Mouse (Mus musculus): ENCODE results near the gene Fstl3. TPM values are rescaled to one million over a fixed set of nuclear protein-coding genes. Genes with fewer than 3 reads are reported as not detected.

Fstl3 gene
- 1.2 TPM for polyA plus RNA-seq (2014; fragmentation: Illumina TruSeq; extraction: RNeasy Lipid Tissue Mini Kit (QIAGEN cat#74804))

GRCm38 (mm10) chr10:79777103-79777531, at the start of gene Fstl3:
Gene Fstl3, plus strand, starts transcription at chr10:79777272.

GRCm38 (mm10) chr10:79745898-79746773, 30.9 kb upstream of the Fstl3 start, which contains the start of gene Polrmt:
Gene Polrmt, minus strand, starts transcription at chr10:79746581.

GRCm38 (mm10) chr10:79754856-79755516, 22.1 kb upstream of the Fstl3 start, which contains the start of gene Fgf22:
Gene Fgf22, plus strand, starts transcription at chr10:79755076.

GRCm38 (mm10) chr10:79766508-79767325, 10.4 kb upstream of the Fstl3 start, which contains the start of gene Rnf126:
Gene Rnf126, minus strand, starts transcription at chr10:79766952.

GRCm38 (mm10) chr10:79790861-79791260, 13.8 kb downstream of the Fstl3 start, which contains the start of gene Prss57:
Gene Prss57, minus strand, starts transcription at chr10:79790961.

GRCm38 (mm10) chr10:79793051-79793737, 16.1 kb downstream of the Fstl3 start, which contains the start of gene Palm:
Gene Palm, plus strand, starts transcription at chr10:79793572.

GRCm38 (mm10) chr10:79820782-79821181, 43.7 kb downstream of the Fstl3 start, which contains the start of gene Misp:
Gene Misp, plus strand, starts transcription at chr10:79820989.

Other genes starting within 250 kb of the Fstl3 start
- gene Plpp2, start 243.5 kb upstream of the Fstl3 start, polyA plus RNA-seq (2014; fragmentation: Illumina TruSeq; extraction: RNeasy Lipid Tissue Mini Kit (QIAGEN cat#74804)), result 1.3 TPM
- gene Mier2, start 222.1 kb upstream of the Fstl3 start, polyA plus RNA-seq (2014; fragmentation: Illumina TruSeq; extraction: RNeasy Lipid Tissue Mini Kit (QIAGEN cat#74804)), result not detected
- not detected for gene Theg, start 189.9 kb upstream of the Fstl3 start, polyA plus RNA-seq (2014; fragmentation: Illumina TruSeq; extraction: RNeasy Lipid Tissue Mini Kit (QIAGEN cat#74804))
- not detected for gene C2cd4c, start 163.2 kb upstream of the Fstl3 start, polyA plus RNA-seq (2014; fragmentation: Illumina TruSeq; extraction: RNeasy Lipid Tissue Mini Kit (QIAGEN cat#74804))
- gene Shc2, start 139.4 kb upstream of the Fstl3 start, polyA plus RNA-seq (2014; fragmentation: Illumina TruSeq; extraction: RNeasy Lipid Tissue Mini Kit (QIAGEN cat#74804)), result 1.7 TPM
- not detected for gene Odf3l2, start 131.5 kb upstream of the Fstl3 start, polyA plus RNA-seq (2014; fragmentation: Illumina TruSeq; extraction: RNeasy Lipid Tissue Mini Kit (QIAGEN cat#74804))
- gene Madcam1, start 112.7 kb upstream of the Fstl3 start, polyA plus RNA-seq (2014; fragmentation: Illumina TruSeq; extraction: RNeasy Lipid Tissue Mini Kit (QIAGEN cat#74804)), result not detected
- not detected for gene Tpgs1, start 107.9 kb upstream of the Fstl3 start, polyA plus RNA-seq (2014; fragmentation: Illumina TruSeq; extraction: RNeasy Lipid Tissue Mini Kit (QIAGEN cat#74804))
- not detected for gene Cdc34, start 95.1 kb upstream of the Fstl3 start, polyA plus RNA-seq (2014; fragmentation: Illumina TruSeq; extraction: RNeasy Lipid Tissue Mini Kit (QIAGEN cat#74804))
- not detected for gene Gzmm, start 88.3 kb upstream of the Fstl3 start, polyA plus RNA-seq (2014; fragmentation: Illumina TruSeq; extraction: RNeasy Lipid Tissue Mini Kit (QIAGEN cat#74804))
- 239 TPM for gene Bsg, start 72.8 kb upstream of the Fstl3 start, polyA plus RNA-seq (2014; fragmentation: Illumina TruSeq; extraction: RNeasy Lipid Tissue Mini Kit (QIAGEN cat#74804))
- gene Hcn2, start 60.6 kb upstream of the Fstl3 start, polyA plus RNA-seq (2014; fragmentation: Illumina TruSeq; extraction: RNeasy Lipid Tissue Mini Kit (QIAGEN cat#74804)), result 0.20 TPM
- not detected for gene Polrmt, start 30.7 kb upstream of the Fstl3 start, polyA plus RNA-seq (2014; fragmentation: Illumina TruSeq; extraction: RNeasy Lipid Tissue Mini Kit (QIAGEN cat#74804))
- gene Fgf22, start 22.2 kb upstream of the Fstl3 start, polyA plus RNA-seq (2014; fragmentation: Illumina TruSeq; extraction: RNeasy Lipid Tissue Mini Kit (QIAGEN cat#74804)), result not detected
- gene Rnf126, start 10.3 kb upstream of the Fstl3 start, polyA plus RNA-seq (2014; fragmentation: Illumina TruSeq; extraction: RNeasy Lipid Tissue Mini Kit (QIAGEN cat#74804)), result 0.29 TPM
- gene Prss57, start 13.7 kb downstream of the Fstl3 start, polyA plus RNA-seq (2014; fragmentation: Illumina TruSeq; extraction: RNeasy Lipid Tissue Mini Kit (QIAGEN cat#74804)), result not detected
- gene Palm, start 16.3 kb downstream of the Fstl3 start, polyA plus RNA-seq (2014; fragmentation: Illumina TruSeq; extraction: RNeasy Lipid Tissue Mini Kit (QIAGEN cat#74804)), result 0.77 TPM
- not detected for gene Misp, start 43.7 kb downstream of the Fstl3 start, polyA plus RNA-seq (2014; fragmentation: Illumina TruSeq; extraction: RNeasy Lipid Tissue Mini Kit (QIAGEN cat#74804))
- gene Ptbp1, start 77.2 kb downstream of the Fstl3 start, polyA plus RNA-seq (2014; fragmentation: Illumina TruSeq; extraction: RNeasy Lipid Tissue Mini Kit (QIAGEN cat#74804)), result 114 TPM
- not detected for gene Prtn3, start 97.2 kb downstream of the Fstl3 start, polyA plus RNA-seq (2014; fragmentation: Illumina TruSeq; extraction: RNeasy Lipid Tissue Mini Kit (QIAGEN cat#74804))
- not detected for gene Plppr3, start 97.4 kb downstream of the Fstl3 start, polyA plus RNA-seq (2014; fragmentation: Illumina TruSeq; extraction: RNeasy Lipid Tissue Mini Kit (QIAGEN cat#74804))
- not detected for gene Elane, start 109.0 kb downstream of the Fstl3 start, polyA plus RNA-seq (2014; fragmentation: Illumina TruSeq; extraction: RNeasy Lipid Tissue Mini Kit (QIAGEN cat#74804))
- gene Cfd, start 113.6 kb downstream of the Fstl3 start, polyA plus RNA-seq (2014; fragmentation: Illumina TruSeq; extraction: RNeasy Lipid Tissue Mini Kit (QIAGEN cat#74804)), result 1.5 TPM
- 0.37 TPM for gene Med16, start 131.7 kb downstream of the Fstl3 start, polyA plus RNA-seq (2014; fragmentation: Illumina TruSeq; extraction: RNeasy Lipid Tissue Mini Kit (QIAGEN cat#74804))
- gene Gm26602, start 133.6 kb downstream of the Fstl3 start, polyA plus RNA-seq (2014; fragmentation: Illumina TruSeq; extraction: RNeasy Lipid Tissue Mini Kit (QIAGEN cat#74804)), result not detected
- not detected for gene Kiss1r, start 139.7 kb downstream of the Fstl3 start, polyA plus RNA-seq (2014; fragmentation: Illumina TruSeq; extraction: RNeasy Lipid Tissue Mini Kit (QIAGEN cat#74804))
- 8.0 TPM for gene R3hdm4, start 143.9 kb downstream of the Fstl3 start, polyA plus RNA-seq (2014; fragmentation: Illumina TruSeq; extraction: RNeasy Lipid Tissue Mini Kit (QIAGEN cat#74804))
- gene Arid3a, start 149.8 kb downstream of the Fstl3 start, polyA plus RNA-seq (2014; fragmentation: Illumina TruSeq; extraction: RNeasy Lipid Tissue Mini Kit (QIAGEN cat#74804)), result 3.3 TPM
- gene Wdr18, start 182.9 kb downstream of the Fstl3 start, polyA plus RNA-seq (2014; fragmentation: Illumina TruSeq; extraction: RNeasy Lipid Tissue Mini Kit (QIAGEN cat#74804)), result 1.2 TPM
- not detected for gene Grin3b, start 193.4 kb downstream of the Fstl3 start, polyA plus RNA-seq (2014; fragmentation: Illumina TruSeq; extraction: RNeasy Lipid Tissue Mini Kit (QIAGEN cat#74804))
- not detected for gene Tmem259, start 207.1 kb downstream of the Fstl3 start, polyA plus RNA-seq (2014; fragmentation: Illumina TruSeq; extraction: RNeasy Lipid Tissue Mini Kit (QIAGEN cat#74804))
- gene Cnn2, start 211.3 kb downstream of the Fstl3 start, polyA plus RNA-seq (2014; fragmentation: Illumina TruSeq; extraction: RNeasy Lipid Tissue Mini Kit (QIAGEN cat#74804)), result 10.0 TPM
- 0.14 TPM for gene Abca7, start 219.2 kb downstream of the Fstl3 start, polyA plus RNA-seq (2014; fragmentation: Illumina TruSeq; extraction: RNeasy Lipid Tissue Mini Kit (QIAGEN cat#74804))
- gene Arhgap45, start 239.4 kb downstream of the Fstl3 start, polyA plus RNA-seq (2014; fragmentation: Illumina TruSeq; extraction: RNeasy Lipid Tissue Mini Kit (QIAGEN cat#74804)), result not detected

Measured in ovary, adult 10 weeks (tissue).